Mouse (Mus musculus): Measurements from ENCODE around the gene Mansc1.

Gene Mansc1

GRCm38 (mm10) chr6:134601130-134601529, 31.2 kb downstream of the Mansc1 start:
- DNase-seq (ENCODE audit: low read depth, low spot score), result peak; percentile 51

- no peak for DNase-seq (ENCODE audit: low read depth, low spot score)
Observed at GRCm38 (mm10) chr6:134599239-134599638, 33.0 kb downstream of the Mansc1 start.

DNA sequence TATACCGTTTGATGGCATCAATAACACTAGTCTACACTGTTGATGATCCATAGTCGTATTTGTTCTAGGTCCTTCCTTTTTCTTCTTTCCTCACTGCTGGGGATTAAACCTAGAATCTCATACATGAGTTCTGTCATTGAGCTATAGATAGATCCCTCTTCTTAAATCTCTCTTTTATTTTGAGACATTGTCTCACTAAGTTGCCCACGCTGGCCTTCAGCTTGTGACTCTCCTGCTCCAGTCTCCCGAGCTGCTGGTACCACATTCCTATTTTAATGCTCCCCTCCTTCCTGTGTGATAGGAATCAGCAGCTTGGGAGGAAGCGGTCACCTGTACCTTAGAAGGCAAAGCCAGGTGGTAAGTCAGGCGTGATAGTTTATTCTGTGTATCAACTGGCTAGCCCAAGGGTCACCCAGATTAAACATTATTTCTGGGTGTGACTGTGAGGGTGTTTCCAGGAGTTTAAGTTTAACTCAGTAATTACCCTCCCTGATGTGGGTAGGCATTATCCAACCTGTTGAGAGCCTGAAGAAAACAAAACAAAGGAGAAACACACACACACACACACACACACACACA, 34.5 kb downstream of the Mansc1 start:
- no peak for DNase-seq (ENCODE audit: low read depth, low spot score)

DNA sequence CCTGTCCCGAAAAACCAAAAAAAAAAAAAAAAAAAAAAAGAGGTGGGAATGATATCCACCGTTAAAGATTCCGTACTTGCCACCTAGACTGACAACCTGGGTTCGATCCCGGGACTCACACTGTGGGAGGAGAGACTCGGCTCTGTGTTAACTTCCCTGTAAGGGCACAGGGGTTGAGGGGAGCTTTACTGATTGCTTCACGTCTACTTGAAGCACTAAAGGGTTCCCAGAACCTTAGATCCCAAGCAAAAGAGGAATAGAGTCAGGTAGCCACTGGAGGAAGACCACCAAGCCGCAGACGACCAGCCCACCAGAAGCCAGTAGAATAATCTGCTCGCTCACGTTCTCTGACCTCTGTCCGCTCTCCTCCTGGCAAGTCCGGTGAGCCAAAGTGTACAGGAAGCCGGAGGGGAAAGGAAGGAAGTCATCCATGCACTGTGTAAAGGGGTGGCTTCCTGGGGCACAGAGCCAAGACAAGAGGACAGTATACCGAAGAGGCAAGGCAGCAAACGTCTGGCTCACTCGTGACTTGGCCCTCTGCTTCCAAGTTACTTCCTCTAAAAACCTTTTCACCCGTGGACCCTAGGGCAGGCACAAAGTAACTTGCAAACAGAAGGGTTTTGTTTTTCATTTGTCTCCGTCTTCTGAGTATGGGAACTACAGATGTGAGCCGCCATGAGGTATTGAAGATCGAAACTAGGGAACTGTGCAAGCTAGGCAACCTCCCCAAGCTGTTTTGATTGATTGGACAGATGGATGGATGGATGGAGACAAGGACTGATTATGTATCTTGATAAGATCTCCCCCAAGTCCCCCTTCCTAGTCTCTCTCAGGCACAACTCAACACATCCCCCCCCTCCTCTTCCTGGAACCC, 37.5 kb downstream of the Mansc1 start:
- no peak for DNase-seq (ENCODE audit: low read depth, low spot score)

- DNase-seq (ENCODE audit: low read depth, low spot score), result no peak
Observed at GRCm38 (mm10) chr6:134591614-134592013, 40.7 kb downstream of the Mansc1 start.

DNA sequence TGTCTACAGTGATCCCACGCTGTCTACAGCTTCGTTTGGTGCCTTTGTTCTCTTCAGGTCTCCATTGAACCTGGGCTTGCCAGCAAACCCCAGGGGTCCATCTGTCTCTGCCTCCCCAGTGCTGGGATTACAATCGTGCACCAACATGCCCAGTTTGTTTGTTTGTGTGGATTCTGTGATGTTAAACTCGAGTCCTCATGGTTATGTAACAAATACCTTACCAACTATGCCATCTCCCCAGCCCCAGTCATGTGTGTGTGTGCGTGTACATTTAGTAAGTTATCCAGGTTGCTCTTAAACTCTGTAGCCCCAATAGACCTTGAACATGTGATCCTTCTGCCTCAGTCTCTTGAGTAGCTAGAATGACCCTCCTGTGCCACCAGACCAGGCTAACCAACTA, 46.0 kb downstream of the Mansc1 start:
- DNase-seq (ENCODE audit: low read depth, low spot score), result no peak

DNA sequence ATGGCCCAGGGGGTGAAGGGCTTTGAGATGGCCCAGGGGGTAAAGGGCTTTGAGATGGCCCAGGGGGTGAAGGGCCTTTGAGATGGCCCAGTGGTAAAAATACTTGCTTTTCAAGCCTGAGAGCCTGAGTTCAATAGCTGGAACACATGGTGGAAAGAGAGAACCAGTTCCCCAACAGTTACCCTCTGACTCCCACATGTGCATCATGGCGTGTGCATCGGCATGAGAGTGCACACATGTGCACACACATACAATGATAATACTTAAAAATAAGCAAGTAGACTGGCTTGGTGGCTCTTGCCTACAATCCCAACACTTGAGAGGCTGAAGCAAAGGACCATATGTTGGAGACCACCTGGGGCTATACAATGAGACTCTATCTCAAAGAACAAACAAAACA, 47.7 kb downstream of the Mansc1 start:
- no peak for DNase-seq (ENCODE audit: low read depth, low spot score)

GRCm38 (mm10) chr6:134582110-134582509, 50.2 kb downstream of the Mansc1 start:
- DNase-seq (ENCODE audit: low read depth, low spot score), result no peak

GRCm38 (mm10) chr6:134579506-134579905, 52.8 kb downstream of the Mansc1 start:
- peak; percentile 35 for DNase-seq (ENCODE audit: low read depth, low spot score)

DNA sequence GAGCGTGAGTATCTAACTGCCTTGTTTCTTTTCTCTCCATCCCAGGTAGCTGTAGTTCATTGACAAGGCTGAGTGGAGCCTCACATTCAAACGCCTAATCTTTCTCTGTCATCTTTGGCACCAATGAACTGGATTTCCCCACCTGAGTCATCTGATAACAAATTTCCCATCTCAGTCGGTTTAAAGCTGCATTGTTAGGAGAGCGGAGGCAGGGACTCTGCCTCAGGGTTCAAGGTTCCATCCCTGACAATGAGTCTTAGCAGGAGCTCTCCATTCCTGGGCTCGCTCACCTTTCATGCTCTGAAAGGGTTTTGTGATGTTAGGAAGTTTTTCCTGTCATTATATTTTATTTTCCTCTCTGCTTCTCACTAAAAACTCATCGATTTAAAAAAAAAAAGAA, 54.2 kb downstream of the Mansc1 start:
- no peak for DNase-seq (ENCODE audit: low read depth, low spot score)

GRCm38 (mm10) chr6:134575288-134575741, 57.0 kb downstream of the Mansc1 start:
- no peak for DNase-seq (ENCODE audit: low read depth, low spot score)

DNA sequence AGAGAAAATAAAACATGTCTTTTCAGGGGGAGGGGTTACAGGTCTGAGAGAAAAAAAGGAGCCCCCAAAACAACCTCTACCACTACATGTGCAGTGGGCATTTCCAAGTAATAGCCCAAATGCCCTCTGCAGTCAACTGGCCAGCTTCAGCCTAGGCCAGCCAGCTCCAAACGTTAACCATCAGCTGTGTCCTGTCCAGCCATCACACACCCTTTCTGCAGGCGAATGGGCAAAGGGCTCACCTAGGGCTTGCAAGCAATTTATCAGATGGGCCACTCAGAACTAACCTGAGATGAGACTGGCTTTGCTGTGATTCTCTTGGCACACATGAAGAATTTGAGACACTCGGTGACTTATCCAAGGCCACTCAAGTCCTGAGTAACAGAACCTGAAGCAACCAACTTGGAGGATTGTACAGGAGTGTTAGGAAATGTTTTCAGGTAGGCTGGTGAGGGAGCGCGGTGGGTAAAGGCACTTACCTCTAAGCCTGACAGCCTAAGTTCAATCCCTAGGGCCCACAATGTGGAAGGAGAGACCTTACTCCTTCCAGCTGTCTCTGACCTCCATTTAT, 64.2 kb downstream of the Mansc1 start:
- no peak for DNase-seq (ENCODE audit: low read depth, low spot score)

- peak; percentile 83 for DNase-seq (ENCODE audit: low read depth, low spot score)
Observed at GRCm38 (mm10) chr6:134566818-134567485, 65.3 kb downstream of the Mansc1 start, which contains the start of gene Lrp6. TSS of gene Lrp6 (minus strand) at chr6:134566965.

- peak; percentile 32 for DNase-seq (ENCODE audit: low read depth, low spot score)
Observed at GRCm38 (mm10) chr6:134566248-134566817, 66.0 kb downstream of the Mansc1 start.

- peak; percentile 29 for DNase-seq (ENCODE audit: low read depth, low spot score)
Observed at GRCm38 (mm10) chr6:134565606-134566247, 66.6 kb downstream of the Mansc1 start.

- no peak for DNase-seq (ENCODE audit: low read depth, low spot score)
Observed at GRCm38 (mm10) chr6:134564539-134564938, 67.7 kb downstream of the Mansc1 start.

DNA sequence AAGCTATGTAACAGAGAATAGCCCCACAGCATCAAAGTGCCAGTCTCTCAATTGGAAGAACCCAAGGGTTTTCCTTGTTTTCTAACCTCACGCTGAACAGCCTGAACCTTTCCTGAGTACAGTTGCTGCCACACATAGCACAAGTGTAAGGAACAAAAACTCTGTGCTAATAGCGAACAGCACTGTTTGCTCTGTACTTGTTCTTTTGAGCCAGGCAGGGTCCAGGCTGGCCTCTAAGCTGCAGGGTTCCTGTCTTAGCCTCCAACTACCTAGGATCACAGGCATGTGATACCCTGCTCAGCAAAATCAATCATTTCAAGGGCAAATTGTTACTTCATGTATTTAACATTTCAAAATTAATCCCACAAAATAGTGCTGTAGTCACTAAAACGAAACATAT, 72.7 kb downstream of the Mansc1 start:
- DNase-seq (ENCODE audit: low read depth, low spot score), result no peak
